Mouse (Mus musculus): ENCODE data around the gene Cyp4f40. TPM values are rescaled to one million over a fixed set of nuclear protein-coding genes. Genes with fewer than 3 reads are reported as not detected.

Gene Cyp4f40
- polyA plus RNA-seq, 1 experiment = not detected

- H3K4me1 ChIP-seq (ENCODE audit: control insufficient read depth, insufficient read depth, low read length) = no peaks in the 10 kb centered on the region
- no peak overlapping the region for H3K27ac ChIP-seq (ENCODE audit: insufficient read depth, low read length)
- TF ChIP-seq CTCF (IDR thresholded peaks at IDR 0.05; ENCODE audit: extremely low read depth, insufficient read depth, low read length) = no peak
- no peak overlapping the region for H3K4me3 ChIP-seq (ENCODE audit: insufficient read depth, low read length)
These were observed 21.5 kb upstream of the Cyp4f40 start for GRCm38 (mm10) chr17:32637151-32637550.

- Histone ChIP-seq H3K27ac (ENCODE audit: insufficient read depth, low read length) (no peak overlapping the region), H3K4me3 (ENCODE audit: insufficient read depth, low read length) (no peak overlapping the region), H3K4me1 (ENCODE audit: control insufficient read depth, insufficient read depth, low read length) (no peaks in the 10 kb centered on the region)
- no peak for TF ChIP-seq CTCF (IDR thresholded peaks at IDR 0.05; ENCODE audit: extremely low read depth, insufficient read depth, low read length)
- no peak for TF ChIP-seq POLR2A (IDR thresholded peaks at IDR 0.05; ENCODE audit: extremely low read depth, insufficient read depth, low read length)
These were observed 12.1 kb upstream of the Cyp4f40 start for GRCm38 (mm10) chr17:32646631-32647030.

GRCm38 (mm10) chr17:32653860-32654259, 4.8 kb upstream of the Cyp4f40 start:
- no peak overlapping the region for H3K27ac ChIP-seq (ENCODE audit: insufficient read depth, low read length)
- no peak overlapping the region for H3K4me3 ChIP-seq (ENCODE audit: insufficient read depth, low read length)
- H3K4me1 ChIP-seq (ENCODE audit: control insufficient read depth, insufficient read depth, low read length) = no peaks in the 10 kb centered on the region
- TF ChIP-seq CTCF (IDR thresholded peaks at IDR 0.05; ENCODE audit: extremely low read depth, insufficient read depth, low read length) (no peak), POLR2A (IDR thresholded peaks at IDR 0.05; ENCODE audit: extremely low read depth, insufficient read depth, low read length) (no peak)

GRCm38 (mm10) chr17:32657041-32657440, 1.7 kb upstream of the Cyp4f40 start:
- TF ChIP-seq CTCF (IDR thresholded peaks at IDR 0.05; ENCODE audit: extremely low read depth, insufficient read depth, low read length) (no peak), POLR2A (IDR thresholded peaks at IDR 0.05; ENCODE audit: extremely low read depth, insufficient read depth, low read length) (no peak)
- no peak overlapping the region for H3K27ac ChIP-seq (ENCODE audit: insufficient read depth, low read length)

GRCm38 (mm10) chr17:32658246-32658645, 454 bp upstream of the Cyp4f40 start:
- no peaks in the 10 kb centered on the region for H3K4me1 ChIP-seq (ENCODE audit: control insufficient read depth, insufficient read depth, low read length)
- TF ChIP-seq CTCF (IDR thresholded peaks at IDR 0.05; ENCODE audit: extremely low read depth, insufficient read depth, low read length) (no peak), POLR2A (IDR thresholded peaks at IDR 0.05; ENCODE audit: extremely low read depth, insufficient read depth, low read length) (no peak)
- H3K4me3 ChIP-seq (ENCODE audit: insufficient read depth, low read length) = no peak overlapping the region
- no peak overlapping the region for H3K27ac ChIP-seq (ENCODE audit: insufficient read depth, low read length)

More at GRCm38 (mm10) chr17:32657041-32657440, 1.7 kb upstream of the Cyp4f40 start:
- Histone ChIP-seq H3K4me3 (ENCODE audit: insufficient read depth, low read length) (no peak overlapping the region), H3K4me1 (ENCODE audit: control insufficient read depth, insufficient read depth, low read length) (no peaks in the 10 kb centered on the region)

GRCm38 (mm10) chr17:32673976-32674375, 15.3 kb downstream of the Cyp4f40 start:
- Histone ChIP-seq H3K4me3 (ENCODE audit: insufficient read depth, low read length) (no peak overlapping the region), H3K4me1 (ENCODE audit: control insufficient read depth, insufficient read depth, low read length) (no peaks in the 10 kb centered on the region), H3K27ac (ENCODE audit: insufficient read depth, low read length) (no peak overlapping the region)
- TF ChIP-seq CTCF (IDR thresholded peaks at IDR 0.05; ENCODE audit: extremely low read depth, insufficient read depth, low read length) (no peak), POLR2A (IDR thresholded peaks at IDR 0.05; ENCODE audit: extremely low read depth, insufficient read depth, low read length) (no peak)

GRCm38 (mm10) chr17:32676040-32676635, 17.4 kb downstream of the Cyp4f40 start:
- Histone ChIP-seq H3K4me3 (ENCODE audit: insufficient read depth, low read length) (no peak overlapping the region), H3K27ac (ENCODE audit: insufficient read depth, low read length) (no peak overlapping the region), H3K4me1 (ENCODE audit: control insufficient read depth, insufficient read depth, low read length) (no peaks in the 10 kb centered on the region)
- no peak for TF ChIP-seq POLR2A (IDR thresholded peaks at IDR 0.05; ENCODE audit: extremely low read depth, insufficient read depth, low read length)
- no peak for TF ChIP-seq CTCF (IDR thresholded peaks at IDR 0.05; ENCODE audit: extremely low read depth, insufficient read depth, low read length)

- no peak for TF ChIP-seq POLR2A (IDR thresholded peaks at IDR 0.05; ENCODE audit: extremely low read depth, insufficient read depth, low read length)
- TF ChIP-seq CTCF (IDR thresholded peaks at IDR 0.05; ENCODE audit: extremely low read depth, insufficient read depth, low read length) = peak; percentile 52
- H3K4me1 ChIP-seq (ENCODE audit: control insufficient read depth, insufficient read depth, low read length) = no peaks in the 10 kb centered on the region
- no peak overlapping the region for H3K4me3 ChIP-seq (ENCODE audit: insufficient read depth, low read length)
- no peak overlapping the region for H3K27ac ChIP-seq (ENCODE audit: insufficient read depth, low read length)
These were observed 21.7 kb downstream of the Cyp4f40 start for GRCm38 (mm10) chr17:32680404-32680803.

GRCm38 (mm10) chr17:32685048-32685750, 26.5 kb downstream of the Cyp4f40 start, which contains the start of gene Cyp4f15:
Gene Cyp4f15 (plus strand): TSS chr17:32685627.
- H3K4me1 ChIP-seq (ENCODE audit: control insufficient read depth, insufficient read depth, low read length) = no peaks in the 10 kb centered on the region
- peak within 1 kb of the TSS; percentile 33 for H3K4me3 ChIP-seq (ENCODE audit: insufficient read depth, low read length)
- TF ChIP-seq CTCF (IDR thresholded peaks at IDR 0.05; ENCODE audit: extremely low read depth, insufficient read depth, low read length) (no peak), POLR2A (IDR thresholded peaks at IDR 0.05; ENCODE audit: extremely low read depth, insufficient read depth, low read length) (0 out of 2 replicates have a peak, but pooled peaks have one; percentile 5)
- peak within 1 kb of the TSS; percentile 73; the same call in 1 of the 2 replicates for H3K27ac ChIP-seq (ENCODE audit: insufficient read depth, low read length)

GRCm38 (mm10) chr17:32686722-32687121, 28.0 kb downstream of the Cyp4f40 start:
- TF ChIP-seq POLR2A (IDR thresholded peaks at IDR 0.05; ENCODE audit: extremely low read depth, insufficient read depth, low read length) (no peak), CTCF (IDR thresholded peaks at IDR 0.05; ENCODE audit: extremely low read depth, insufficient read depth, low read length) (no peak)
- no peaks in the 10 kb centered on the region for H3K4me1 ChIP-seq (ENCODE audit: control insufficient read depth, insufficient read depth, low read length)
- H3K4me3 ChIP-seq (ENCODE audit: insufficient read depth, low read length) = no peak overlapping the region; the same call in 1 of the 2 replicates
- H3K27ac ChIP-seq (ENCODE audit: insufficient read depth, low read length) = no peak overlapping the region
